Mouse (Mus musculus): Measurements from ENCODE around the gene Babam2.

DNA sequence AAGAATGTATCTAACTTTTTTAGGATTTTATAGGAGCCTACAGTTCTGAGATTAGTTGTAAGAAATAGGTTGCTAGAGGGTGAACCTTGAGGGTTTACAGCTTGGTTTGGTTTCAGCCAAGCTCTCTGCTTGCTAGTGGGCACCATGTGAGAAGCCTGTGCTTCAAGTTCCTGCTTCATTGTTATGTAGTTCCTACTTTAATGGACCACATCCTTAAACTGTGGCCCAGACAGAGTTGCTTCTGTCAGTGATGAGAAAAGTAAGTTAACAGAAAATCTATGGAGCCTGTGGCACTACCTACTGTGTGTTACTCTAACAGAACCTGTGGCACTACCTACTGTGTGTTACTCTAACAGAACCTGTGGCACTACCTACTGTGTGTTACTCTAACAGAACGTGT is 57.1 kb downstream of the Babam2 start:
- no peak for TF ChIP-seq CTCF (IDR thresholded peaks at IDR 0.05; ENCODE audit: low read depth, low read length)
- TF ChIP-seq EP300 (IDR thresholded peaks at IDR 0.05; ENCODE audit: insufficient read depth, low read depth, low read length) = no peak
- TF ChIP-seq POLR2A (IDR thresholded peaks at IDR 0.05; ENCODE audit: insufficient read depth, low read length) = no peak
